Mouse (Mus musculus) kidney, adult 2 months (tissue): ENCODE data around the gene B3gnt9. TPM values are rescaled to one million over a fixed set of nuclear protein-coding genes. Genes with fewer than 3 reads are reported as not detected.
A peak's percentile ranks its signal among the peaks of the same experiment; 100 is the strongest.
"Not testable (repeated sequence)": the region's sequence is repeated elsewhere in the genome, so short reads cannot be mapped to it uniquely, and the experiment has no call there.

Experiments
- DNase-seq: peaks from one replicate; pipeline ENCODE4 v3.0.0; 2021
- H3K27ac ChIP-seq: fragments of 200-500 bp; 2 replicates; pipeline ENCODE4 v1.5.1; 2012; ENCODE audit warnings: low read depth, low read length, control low read depth, inconsistent platforms; ENCODE audit not compliant: insufficient read depth
- H3K27me3 ChIP-seq: fragments of 200-500 bp; replicated peaks from 2 replicates; pipeline ENCODE4 v1.6.1; 2012; ENCODE audit warnings: mild to moderate bottlenecking, moderate library complexity, low read length, inconsistent platforms; ENCODE audit not compliant: control insufficient read depth, insufficient read depth
- H3K36me3 ChIP-seq: fragments of 200-500 bp; 2 replicates; pipeline ENCODE4 v1.6.1; 2012; ENCODE audit warnings: mild to moderate bottlenecking, moderate library complexity, low read length, inconsistent platforms; ENCODE audit not compliant: control insufficient read depth, insufficient read depth
- H3K4me1 ChIP-seq: fragments of 200-500 bp; 2 replicates; pipeline ENCODE4 v1.6.1; 2011; ENCODE audit warnings: low read length; ENCODE audit not compliant: control insufficient read depth, insufficient read depth
- H3K4me3 ChIP-seq: fragments of 200-500 bp; 2 replicates; pipeline ENCODE4 v1.5.1; 2011; ENCODE audit warnings: mild to moderate bottlenecking, low read depth, low read length, control low read depth; ENCODE audit not compliant: insufficient read depth
- CTCF ChIP-seq: fragments of 200-500 bp; conservative IDR thresholded peaks from 2 replicates; pipeline ENCODE4 v1.5.1; 2011; ENCODE audit warnings: low read depth, mild to moderate bottlenecking, control low read depth, low read length, moderate library complexity, mixed read lengths; ENCODE audit not compliant: insufficient read depth, insufficient read length
- POLR2A ChIP-seq: fragments of 200-500 bp; IDR thresholded peaks from one replicate; pipeline ENCODE4 v1.6.1; 2011; ENCODE audit warnings: low read depth, low read length, control low read depth
- WGBS: fragments of 180-500 bp; shearing (Covaris S2); methylation state at CpG from one replicate; pipeline ENCODE4 v1.1.7; 2018; 5-methylcytosine and 5-hydroxymethylcytosine counted together
- polyA plus RNA-seq: library from polyadenylated mRNA; depleted of rRNA; stranded (reverse); fragments of >200 nt; gene quantifications from 2 replicates; pipeline ENCODE4 v1.2.3, GENCODE M21; 2012

Gene B3gnt9
- polyA plus RNA-seq, 1 experiment = 4.8 TPM

- no peak for DNase-seq
- TF ChIP-seq POLR2A (no peak), CTCF (no peak)
- WGBS = 98% methylated on average over 7 of the region's 7 CpGs
- H3K4me1 ChIP-seq = no peaks in the 10 kb centered on the region
- peaks cover 13% of the 10 kb centered on the region for H3K36me3 ChIP-seq
- H3K27me3 ChIP-seq = no peaks in the 10 kb centered on the region
- no peak overlapping the region for H3K27ac ChIP-seq
- H3K4me3 ChIP-seq = no peak overlapping the region
Measured at GRCm38 (mm10) chr8:105241016-105241415, 13.9 kb downstream of the B3gnt9 start.

- H3K4me3 ChIP-seq = no peak overlapping the region
- H3K4me1 ChIP-seq = peaks cover 3% of the 10 kb centered on the region; the same call in 1 of the 2 replicates
- no peak overlapping the region for H3K27ac ChIP-seq
- TF ChIP-seq POLR2A (no peak), CTCF (no peak)
- peaks cover 14% of the 10 kb centered on the region for H3K36me3 ChIP-seq
- WGBS = 87% methylated on average over 14 of the region's 14 CpGs
- H3K27me3 ChIP-seq = no peaks in the 10 kb centered on the region
- no peak for DNase-seq
Measured at GRCm38 (mm10) chr8:105237442-105238142, 17.4 kb downstream of the B3gnt9 start.

GRCm38 (mm10) chr8:105235206-105235605, 19.7 kb downstream of the B3gnt9 start:
- no peak for TF ChIP-seq CTCF
- TF ChIP-seq POLR2A = no peak
- peak; percentile 57 for DNase-seq

GRCm38 (mm10) chr8:105233126-105233935, 21.6 kb downstream of the B3gnt9 start:
- 64% methylated on average over 1 of the region's 1 CpGs for WGBS

More at GRCm38 (mm10) chr8:105235206-105235605, 19.7 kb downstream of the B3gnt9 start:
- H3K36me3 ChIP-seq = peaks cover 7% of the 10 kb centered on the region
- peaks cover 3% of the 10 kb centered on the region; the same call in 1 of the 2 replicates for H3K4me1 ChIP-seq
- H3K27me3 ChIP-seq = no peaks in the 10 kb centered on the region
- no peak overlapping the region for H3K4me3 ChIP-seq
- H3K27ac ChIP-seq = no peak overlapping the region
- 28% methylated on average over 1 of the region's 1 CpGs for WGBS

GRCm38 (mm10) chr8:105232321-105232693, 22.6 kb downstream of the B3gnt9 start:
- H3K27ac ChIP-seq, DNase-seq, H3K4me1 ChIP-seq, H3K36me3 ChIP-seq, H3K27me3 ChIP-seq, H3K4me3 ChIP-seq: not testable (repeated sequence)
- 94% methylated on average over 4 of the region's 4 CpGs for WGBS

More at GRCm38 (mm10) chr8:105233126-105233935, 21.6 kb downstream of the B3gnt9 start:
- Histone ChIP-seq H3K4me3 (no peak overlapping the region), H3K36me3 (peaks cover 2% of the 10 kb centered on the region; the same call in 1 of the 2 replicates), H3K27me3 (no peaks in the 10 kb centered on the region), H3K27ac (no peak overlapping the region), H3K4me1 (peaks cover 3% of the 10 kb centered on the region; the same call in 1 of the 2 replicates)
- no peak for DNase-seq
- TF ChIP-seq CTCF = no peak

GRCm38 (mm10) chr8:105231503-105232320, 23.2 kb downstream of the B3gnt9 start:
- no peak overlapping the region for H3K4me3 ChIP-seq
- H3K36me3 ChIP-seq = peaks cover 2% of the 10 kb centered on the region; the same call in 1 of the 2 replicates
- no peak overlapping the region for H3K27ac ChIP-seq
- H3K27me3 ChIP-seq = no peaks in the 10 kb centered on the region
- H3K4me1 ChIP-seq = peaks cover 3% of the 10 kb centered on the region; the same call in 1 of the 2 replicates
- no peak for DNase-seq
- WGBS = 80% methylated on average over 12 of the region's 12 CpGs
- no peak for TF ChIP-seq CTCF
- TF ChIP-seq POLR2A = no peak

- H3K4me1 ChIP-seq = peaks cover 9% of the 10 kb centered on the region; the same call in 1 of the 2 replicates
- no peaks in the 10 kb centered on the region for H3K36me3 ChIP-seq
- no peak for DNase-seq
- WGBS = 9% methylated on average over 6 of the region's 6 CpGs
- peak overlapping the region; percentile 91 for H3K4me3 ChIP-seq
- no peaks in the 10 kb centered on the region for H3K27me3 ChIP-seq
- no peak for TF ChIP-seq CTCF
- no peak for TF ChIP-seq POLR2A
- H3K27ac ChIP-seq = peak overlapping the region; percentile 27; the same call in 1 of the 2 replicates
Measured at GRCm38 (mm10) chr8:105225917-105226316, 29.0 kb downstream of the B3gnt9 start.
